Mouse (Mus musculus): ENCODE measurements around the gene Snx29.
"Not testable (repeated sequence)": the region's sequence is repeated elsewhere in the genome, so short reads cannot be mapped to it uniquely, and the experiment has no call there.

Snx29 gene

GRCm38 (mm10) chr16:11359919-11360318, 37.2 kb downstream of the Snx29 start:
- no peak for DNase-seq (ENCODE audit: low read depth, low spot score)

- not testable (repeated sequence) for DNase-seq (ENCODE audit: low read depth, low spot score)
Observed at GRCm38 (mm10) chr16:11360576-11360975, 37.9 kb downstream of the Snx29 start.

- no peak for DNase-seq (ENCODE audit: low read depth, low spot score)
Observed at GRCm38 (mm10) chr16:11365626-11366025, 42.9 kb downstream of the Snx29 start.

- no peak for DNase-seq (ENCODE audit: low read depth, low spot score)
Observed at GRCm38 (mm10) chr16:11366851-11367250, 44.1 kb downstream of the Snx29 start.

- no peak for DNase-seq (ENCODE audit: low read depth, low spot score)
Observed at GRCm38 (mm10) chr16:11368412-11368811, 45.7 kb downstream of the Snx29 start.

- DNase-seq (ENCODE audit: low read depth, low spot score): no peak
Observed at GRCm38 (mm10) chr16:11369162-11369561, 46.5 kb downstream of the Snx29 start.

- DNase-seq (ENCODE audit: low read depth, low spot score): no peak
Observed at GRCm38 (mm10) chr16:11369642-11370041, 46.9 kb downstream of the Snx29 start.

GRCm38 (mm10) chr16:11370132-11370544, 47.4 kb downstream of the Snx29 start:
- peak; percentile 28 for DNase-seq (ENCODE audit: low read depth, low spot score)

GRCm38 (mm10) chr16:11379264-11379663, 56.6 kb downstream of the Snx29 start:
- no peak for DNase-seq (ENCODE audit: low read depth, low spot score)

- DNase-seq (ENCODE audit: low read depth, low spot score): no peak
Observed at GRCm38 (mm10) chr16:11380038-11380437, 57.3 kb downstream of the Snx29 start.

GRCm38 (mm10) chr16:11380871-11381270, 58.2 kb downstream of the Snx29 start:
- DNase-seq (ENCODE audit: low read depth, low spot score): no peak

GRCm38 (mm10) chr16:11384361-11384760, 61.7 kb downstream of the Snx29 start:
- no peak for DNase-seq (ENCODE audit: low read depth, low spot score)

GRCm38 (mm10) chr16:11385150-11385549, 62.4 kb downstream of the Snx29 start:
- DNase-seq (ENCODE audit: low read depth, low spot score): no peak

- DNase-seq (ENCODE audit: low read depth, low spot score): no peak
Observed at GRCm38 (mm10) chr16:11385798-11386197, 63.1 kb downstream of the Snx29 start.

GRCm38 (mm10) chr16:11386221-11386620, 63.5 kb downstream of the Snx29 start:
- DNase-seq (ENCODE audit: low read depth, low spot score): no peak

- no peak for DNase-seq (ENCODE audit: low read depth, low spot score)
Observed at GRCm38 (mm10) chr16:11388085-11388484, 65.4 kb downstream of the Snx29 start.

- no peak for DNase-seq (ENCODE audit: low read depth, low spot score)
Observed at GRCm38 (mm10) chr16:11389324-11389723, 66.6 kb downstream of the Snx29 start.

GRCm38 (mm10) chr16:11396570-11396969, 73.9 kb downstream of the Snx29 start:
- DNase-seq (ENCODE audit: low read depth, low spot score): no peak

GRCm38 (mm10) chr16:11399386-11399785, 76.7 kb downstream of the Snx29 start:
- no peak for DNase-seq (ENCODE audit: low read depth, low spot score)

GRCm38 (mm10) chr16:11399845-11400565, 77.3 kb downstream of the Snx29 start:
- DNase-seq (ENCODE audit: low read depth, low spot score): no peak

GRCm38 (mm10) chr16:11400936-11401335, 78.2 kb downstream of the Snx29 start:
- DNase-seq (ENCODE audit: low read depth, low spot score): no peak

GRCm38 (mm10) chr16:11405193-11405592, 82.5 kb downstream of the Snx29 start:
- no peak for DNase-seq (ENCODE audit: low read depth, low spot score)

- DNase-seq (ENCODE audit: low read depth, low spot score): no peak
Observed at GRCm38 (mm10) chr16:11406201-11406600, 83.5 kb downstream of the Snx29 start.

- DNase-seq (ENCODE audit: low read depth, low spot score): no peak
Observed at GRCm38 (mm10) chr16:11406622-11407021, 83.9 kb downstream of the Snx29 start.

All from retina, postnatal 7 days (tissue).